Mouse (Mus musculus) kidney, postnatal 4 days (tissue): ENCODE measurements around the gene Ttc14.

Experiments
- DNase-seq, 2 experiments: peaks; one replicate each; pipeline ENCODE4 v3.0.0; 2021; ENCODE audit warnings: mixed read lengths in 2 of 2

The Ttc14 gene

DNA sequence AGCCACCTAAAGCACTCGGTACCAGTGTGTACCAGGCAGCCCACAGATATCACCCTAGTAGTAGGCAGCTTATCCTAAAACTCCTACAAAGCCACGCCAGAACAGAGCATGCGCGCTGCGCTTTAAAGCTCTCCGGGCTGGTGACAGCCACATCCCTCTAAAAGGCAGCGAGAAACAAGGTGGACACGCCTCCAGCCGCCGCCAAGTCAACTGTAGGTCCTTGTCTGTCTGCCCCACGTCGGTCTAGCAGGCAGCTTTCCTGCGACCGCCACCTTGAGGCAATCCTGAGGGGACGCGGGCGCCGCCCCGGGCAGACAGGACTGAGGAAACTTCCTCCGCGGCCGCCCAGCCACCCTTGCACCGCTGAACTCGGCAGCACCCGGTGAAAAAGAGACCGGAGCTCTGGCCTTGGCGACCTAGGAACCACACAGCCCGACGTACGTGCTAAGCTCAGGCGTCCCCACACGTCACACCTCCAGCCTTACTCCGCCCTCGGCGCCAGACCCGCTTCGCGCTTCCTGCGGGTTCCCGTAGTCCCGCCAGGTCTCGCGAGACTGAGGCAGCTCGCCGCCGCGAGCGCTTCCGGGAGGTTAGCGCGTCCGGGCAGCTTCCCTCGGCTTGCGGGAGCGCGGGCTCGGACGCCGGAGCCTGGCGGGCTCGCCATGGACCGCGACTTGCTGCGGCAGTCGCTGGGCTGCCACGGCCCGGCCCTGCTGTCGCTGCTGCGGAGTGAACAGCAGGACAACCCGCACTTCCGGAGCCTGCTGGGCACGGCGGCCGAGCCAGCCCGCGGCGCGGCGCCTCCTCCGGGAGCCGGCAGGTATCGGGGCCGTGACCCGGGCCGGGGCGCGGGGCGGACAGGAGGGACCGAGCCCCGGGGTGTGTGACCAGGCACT is at the start of gene Ttc14:
Gene Ttc14, plus strand, starts transcription at position 216 of the 896 bp plus-strand sequence.
- peak; percentile 99 for DNase-seq

GRCm38 (mm10) chr3:33790975-33791374 is 8.7 kb upstream of the Ttc14 start:
- DNase-seq: no peak

DNA sequence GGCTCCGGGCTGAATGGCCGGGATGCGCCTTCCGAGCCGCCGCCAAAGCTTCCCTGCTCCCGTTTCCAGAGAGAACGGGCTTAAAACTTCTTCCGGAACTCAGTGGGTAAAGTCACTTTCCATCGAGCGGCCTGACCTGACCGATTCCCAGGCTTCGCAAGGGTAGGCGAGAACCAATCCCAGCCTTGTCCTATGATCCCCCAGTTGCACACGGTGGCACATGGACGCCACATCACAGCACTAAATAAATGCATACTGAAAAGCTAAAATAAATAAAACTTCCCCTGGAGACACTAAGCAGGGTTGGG is 835 bp downstream of the Ttc14 start:
- DNase-seq: no peak

GRCm38 (mm10) chr3:33807151-33807550 is 7.5 kb downstream of the Ttc14 start:
- no peak for DNase-seq

- DNase-seq: peak; percentile 16 to 29
These were observed 24.7 kb downstream of the Ttc14 start for GRCm38 (mm10) chr3:33824135-33824946.

DNA sequence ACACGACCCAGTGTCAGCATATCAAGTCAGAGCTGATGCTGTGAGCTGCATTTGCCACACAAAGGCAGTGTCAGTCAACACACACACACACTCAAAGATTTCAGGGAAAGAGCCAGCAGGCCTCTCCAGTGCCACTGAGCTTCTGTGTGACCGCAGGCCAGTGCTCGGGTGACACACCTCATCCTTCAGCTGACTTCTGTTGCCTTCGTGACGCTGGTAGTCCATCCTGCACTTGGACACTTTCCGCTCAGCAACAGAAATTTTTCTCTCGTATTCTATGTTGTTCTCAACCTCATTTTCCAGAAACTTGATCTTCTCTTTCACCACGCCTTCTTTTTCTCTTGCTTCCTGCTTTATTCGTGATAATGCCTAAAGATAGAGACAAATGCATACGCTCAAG is 32.7 kb downstream of the Ttc14 start:
- DNase-seq: no peak

- DNase-seq: no peak
These were observed 36.9 kb downstream of the Ttc14 start for GRCm38 (mm10) chr3:33836576-33836975.

- peak; percentile 16 to 21 for DNase-seq
These were observed 39.2 kb downstream of the Ttc14 start for GRCm38 (mm10) chr3:33838877-33839276.

GRCm38 (mm10) chr3:33843801-33844632 is 44.4 kb downstream of the Ttc14 start, which contains the start of gene Ccdc39:
Gene Ccdc39 (minus strand): TSS chr3:33844310.
- DNase-seq: peak; percentile 80 to 85

DNA sequence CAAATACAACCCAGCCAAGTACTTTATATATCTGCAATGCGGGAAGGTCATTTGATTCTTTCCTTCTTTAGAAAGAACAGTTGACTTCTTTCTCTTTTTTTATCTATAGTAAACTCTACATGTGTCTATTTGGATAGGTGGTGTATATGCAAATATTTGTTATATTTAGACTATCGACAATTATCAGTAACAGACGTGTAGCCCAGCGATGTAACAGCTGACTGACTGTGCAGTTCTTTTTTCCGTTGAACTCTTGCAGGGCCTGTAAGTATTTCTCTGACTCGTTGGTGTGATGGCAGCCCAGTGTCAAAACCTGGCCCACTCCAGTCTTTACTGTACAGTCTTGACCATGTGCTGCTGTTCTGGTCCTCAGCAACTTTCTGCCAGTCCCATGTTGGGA is 47.0 kb downstream of the Ttc14 start:
- no peak for DNase-seq

- DNase-seq: no peak
These were observed 51.2 kb downstream of the Ttc14 start for GRCm38 (mm10) chr3:33850856-33851255.

DNA sequence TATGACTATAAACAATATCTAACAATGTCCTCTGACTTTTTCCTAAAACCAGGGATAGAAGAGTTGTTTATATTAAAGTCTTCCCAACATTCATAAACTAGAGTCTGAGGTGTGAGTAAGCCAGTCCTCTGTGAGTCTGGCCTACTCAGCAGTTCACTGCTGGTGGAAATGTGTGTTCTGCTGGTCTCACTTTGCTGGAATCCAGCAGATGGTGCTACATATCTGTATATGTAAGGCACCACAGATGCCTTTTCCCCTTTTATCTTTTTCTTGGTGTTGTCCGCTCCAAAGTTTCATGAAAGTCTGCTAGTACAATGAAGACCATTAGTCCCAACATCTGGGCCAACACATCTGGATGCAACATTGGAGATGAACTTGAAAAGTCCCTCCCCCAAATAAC is 53.4 kb downstream of the Ttc14 start:
- DNase-seq: no peak

DNA sequence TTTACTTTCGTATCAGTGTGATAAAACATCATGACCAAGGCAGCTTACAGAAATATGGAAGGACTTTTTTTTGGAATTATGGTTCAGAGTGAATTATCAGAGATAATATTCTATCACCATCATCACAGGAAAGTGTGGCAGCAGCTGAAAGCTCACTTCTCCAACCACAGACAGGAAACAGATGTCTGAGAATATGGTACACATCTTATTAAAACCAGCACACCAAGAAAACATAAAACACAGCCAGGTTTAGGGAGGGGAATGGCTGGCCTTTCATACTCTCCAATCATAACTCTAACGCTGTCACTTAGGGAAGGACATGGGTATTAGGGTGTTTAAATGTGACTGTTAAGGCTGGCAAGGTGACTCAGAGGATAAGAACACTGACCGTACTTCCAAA is 59.3 kb downstream of the Ttc14 start:
- DNase-seq: no peak

DNA sequence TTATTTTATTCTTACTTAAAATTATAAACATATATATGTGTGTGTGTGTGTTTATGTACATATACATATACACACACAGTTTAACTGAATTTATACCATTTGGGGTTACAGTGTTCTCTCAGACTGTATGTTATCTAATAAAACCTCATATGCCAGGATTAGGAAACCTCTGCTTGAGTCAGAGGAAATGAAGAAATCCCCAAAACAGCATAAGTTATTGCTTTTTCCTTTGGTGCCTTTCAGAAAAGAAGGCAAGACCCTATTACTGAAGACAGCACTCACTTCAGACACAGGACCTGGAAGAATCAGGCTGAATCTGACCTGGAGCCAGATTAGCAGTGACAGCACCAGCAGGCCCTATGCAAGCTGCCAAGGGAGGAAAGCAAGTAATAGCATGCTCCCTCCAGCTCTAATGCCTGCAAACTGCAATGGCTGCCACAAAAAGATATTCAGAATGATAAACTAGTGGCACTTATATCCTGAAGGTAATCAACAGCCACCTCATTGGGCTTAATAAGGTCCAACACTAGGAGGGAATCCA is 64.4 kb downstream of the Ttc14 start:
- DNase-seq: no peak
